16 mouse cellular contexts compared by ENCODE assay signal in genomic region chr11:107299511-107300120, GRCm38 (mm10).
"Had no signal": no experiment of that assay in that cellular context is flagged by ENCODE, and none has a peak within 500 bp of the region (broad histone marks: within the 10 kb centered on the region; RNA-seq: fewer than 3 reads in every experiment).

No protein-coding gene starts in this region.

- H3K27ac ChIP-seq: neural tube, embryonic 13.5 days; neural tube, embryonic 15.5 days; stomach, embryonic 15.5 days; stomach, postnatal 0 days had no signal

- H3K4me1 ChIP-seq: neural tube, embryonic 15.5 days; stomach, embryonic 15.5 days had no signal

- H3K36me3 ChIP-seq: stomach, embryonic 15.5 days had no signal

- H3K4me2 ChIP-seq: neural tube, embryonic 13.5 days; neural tube, embryonic 15.5 days; stomach, embryonic 15.5 days had no signal

- H3K9me3 ChIP-seq: neural tube, embryonic 15.5 days; stomach, embryonic 15.5 days had no signal

- H3K4me3 ChIP-seq: neural tube, embryonic 13.5 days; neural tube, embryonic 15.5 days; stomach, embryonic 15.5 days had no signal

- DNase-seq: retina, postnatal 1 day; right cerebral cortex, adult 18-20 months; right cerebral cortex, postnatal 14 days; right cerebral cortex, postnatal 25 days; right cerebral cortex, postnatal 4 days; spleen, adult 18-20 months; thymus, adult 18-20 months; thymus, adult 2 months; thymus, postnatal 14 days; thymus, postnatal 25 days; thymus, postnatal 36 days; thymus, postnatal 4 days had no signal

- H3K27me3 ChIP-seq: neural tube, embryonic 13.5 days; neural tube, embryonic 15.5 days; stomach, embryonic 15.5 days had no signal

- H3K9ac ChIP-seq: neural tube, embryonic 13.5 days; neural tube, embryonic 15.5 days; stomach, embryonic 15.5 days had no signal
